Mouse (Mus musculus): ENCODE results near the gene Adamts13. TPM values are rescaled to one million over a fixed set of nuclear protein-coding genes. Genes with fewer than 3 reads are reported as not detected.

Adamts13 gene
- total RNA-seq, 2 experiments from 2014 or later = not detected

Other genes with a start within 250 kb of the Adamts13 start
- not detected in 2 replicates for gene Abo, start 108.4 kb upstream of the Adamts13 start, total RNA-seq (2014; fragmentation: Nextera tagmentation)
- gene Abo, start 108.4 kb upstream of the Adamts13 start, total RNA-seq (2017) = not detected in 2 replicates
- gene Surf6, start 70.5 kb upstream of the Adamts13 start, total RNA-seq (2014; fragmentation: Nextera tagmentation) = 36.2 and 43.7 TPM in 2 replicates
- 51.1 and 74.0 TPM in 2 replicates for gene Surf6, start 70.5 kb upstream of the Adamts13 start, total RNA-seq (2017)
- 24.7 and 37.6 TPM in 2 replicates for gene Med22, start 62.7 kb upstream of the Adamts13 start, total RNA-seq (2014; fragmentation: Nextera tagmentation)
- gene Med22, start 62.7 kb upstream of the Adamts13 start, total RNA-seq (2017) = 14.4 and 20.2 TPM in 2 replicates
- gene Rpl7a, start 62.7 kb upstream of the Adamts13 start, total RNA-seq (2014; fragmentation: Nextera tagmentation) = 2,329 and 2,826 TPM in 2 replicates
- 2,192 and 2,459 TPM in 2 replicates for gene Rpl7a, start 62.7 kb upstream of the Adamts13 start, total RNA-seq (2017)
- gene Surf2, start 57.0 kb upstream of the Adamts13 start, total RNA-seq (2014; fragmentation: Nextera tagmentation) = 68.8 and 80.3 TPM in 2 replicates
- 118 and 146 TPM in 2 replicates for gene Surf2, start 57.0 kb upstream of the Adamts13 start, total RNA-seq (2017)
- gene Surf1, start 56.9 kb upstream of the Adamts13 start, total RNA-seq (2014; fragmentation: Nextera tagmentation) = 50.5 and 58.4 TPM in 2 replicates
- gene Surf1, start 56.9 kb upstream of the Adamts13 start, total RNA-seq (2017) = 38.0 and 41.7 TPM in 2 replicates
- gene Surf4, start 39.5 kb upstream of the Adamts13 start, total RNA-seq (2014; fragmentation: Nextera tagmentation) = 59.8 and 76.8 TPM in 2 replicates
- gene Surf4, start 39.5 kb upstream of the Adamts13 start, total RNA-seq (2017) = 34.1 and 52.4 TPM in 2 replicates
- not detected in 2 replicates for gene Stkld1, start 39.4 kb upstream of the Adamts13 start, total RNA-seq (2014; fragmentation: Nextera tagmentation)
- not detected in 2 replicates for gene Stkld1, start 39.4 kb upstream of the Adamts13 start, total RNA-seq (2017)
- 56.8 and 61.2 TPM in 2 replicates for gene Rexo4, start 9.0 kb upstream of the Adamts13 start, total RNA-seq (2014; fragmentation: Nextera tagmentation)
- gene Rexo4, start 9.0 kb upstream of the Adamts13 start, total RNA-seq (2017) = 95.7 and 109 TPM in 2 replicates
- gene Cacfd1, start 36.5 kb downstream of the Adamts13 start, total RNA-seq (2014; fragmentation: Nextera tagmentation) = 28.2 and 29.2 TPM in 2 replicates
- 5.5 and 14.6 TPM in 2 replicates for gene Cacfd1, start 36.5 kb downstream of the Adamts13 start, total RNA-seq (2017)
- 0.62 TPM in 1 of 2 replicates, not detected in the other for gene Slc2a6, start 54.6 kb downstream of the Adamts13 start, total RNA-seq (2014; fragmentation: Nextera tagmentation)
- gene Slc2a6, start 54.6 kb downstream of the Adamts13 start, total RNA-seq (2017) = 0.05 and 1.0 TPM in 2 replicates
- gene Mymk, start 98.8 kb downstream of the Adamts13 start, total RNA-seq (2014; fragmentation: Nextera tagmentation) = not detected in 2 replicates
- not detected in 2 replicates for gene Mymk, start 98.8 kb downstream of the Adamts13 start, total RNA-seq (2017)
- 1.2 TPM in 1 of 2 replicates, not detected in the other for gene Adamtsl2, start 106.0 kb downstream of the Adamts13 start, total RNA-seq (2014; fragmentation: Nextera tagmentation)
- not detected in 2 replicates for gene Adamtsl2, start 106.0 kb downstream of the Adamts13 start, total RNA-seq (2017)
- gene Fam163b, start 169.1 kb downstream of the Adamts13 start, total RNA-seq (2014; fragmentation: Nextera tagmentation) = not detected in 2 replicates
- not detected in 2 replicates for gene Fam163b, start 169.1 kb downstream of the Adamts13 start, total RNA-seq (2017)
- not detected in 2 replicates for gene Dbh, start 191.8 kb downstream of the Adamts13 start, total RNA-seq (2014; fragmentation: Nextera tagmentation)
- not detected in 2 replicates for gene Dbh, start 191.8 kb downstream of the Adamts13 start, total RNA-seq (2017)